Mouse (Mus musculus): ENCODE results near the gene Ankar.

Ankar gene

GRCm38 (mm10) chr1:72710753-72711653, 10.6 kb upstream of the Ankar start, which contains the start of gene Rpl37a:
TSS of gene Rpl37a (plus strand) at chr1:72711290.
- DNase-seq: peak; percentile 96

GRCm38 (mm10) chr1:72707525-72707924, 7.1 kb upstream of the Ankar start:
- DNase-seq: no peak

GRCm38 (mm10) chr1:72698651-72699050, 1.7 kb downstream of the Ankar start:
- DNase-seq: no peak

GRCm38 (mm10) chr1:72696256-72696655, 4.1 kb downstream of the Ankar start:
- no peak for DNase-seq

DNA sequence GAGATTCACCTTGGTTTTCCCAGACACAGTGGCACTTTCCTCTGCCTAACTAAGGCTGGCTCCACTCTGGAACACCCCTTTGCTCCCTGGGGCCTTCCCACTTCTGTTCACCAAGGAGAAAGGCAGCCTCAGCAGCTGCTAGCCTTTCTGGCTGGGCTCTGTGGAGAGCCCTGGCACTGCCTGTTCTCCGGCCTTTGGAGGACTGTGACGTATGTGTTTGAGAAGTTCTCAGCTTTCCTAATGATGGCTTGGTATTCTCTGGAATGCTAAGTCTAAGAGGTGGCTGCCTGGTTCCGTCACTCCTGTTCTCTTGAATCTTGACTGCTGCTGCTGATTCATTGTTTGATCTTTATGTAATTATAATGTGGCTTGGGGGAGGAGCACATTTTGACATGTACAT, 27.3 kb downstream of the Ankar start:
- no peak for DNase-seq

GRCm38 (mm10) chr1:72640658-72641410, 59.5 kb downstream of the Ankar start:
- peak; percentile 73 for DNase-seq

DNA sequence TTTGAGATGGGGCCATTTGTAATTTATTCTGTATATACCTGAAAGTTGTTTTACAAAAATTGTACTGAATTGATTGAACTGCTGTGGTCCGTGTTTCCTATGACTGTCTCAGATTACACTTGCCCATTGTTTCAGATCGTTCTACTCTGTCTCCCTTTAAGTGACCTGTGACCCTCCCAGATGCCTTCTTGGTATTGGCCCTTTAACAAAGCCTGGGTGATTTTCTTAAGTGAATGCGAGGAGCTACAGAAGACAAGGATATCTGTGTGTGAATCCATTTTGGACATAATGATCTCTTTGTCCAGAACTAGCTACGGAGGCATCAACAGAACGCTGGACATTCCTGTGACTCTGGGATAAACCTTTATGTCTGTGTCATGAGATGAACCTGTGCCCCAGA, 65.2 kb downstream of the Ankar start:
- DNase-seq: no peak

GRCm38 (mm10) chr1:72612172-72612571, 88.2 kb downstream of the Ankar start:
- DNase-seq: no peak

DNA sequence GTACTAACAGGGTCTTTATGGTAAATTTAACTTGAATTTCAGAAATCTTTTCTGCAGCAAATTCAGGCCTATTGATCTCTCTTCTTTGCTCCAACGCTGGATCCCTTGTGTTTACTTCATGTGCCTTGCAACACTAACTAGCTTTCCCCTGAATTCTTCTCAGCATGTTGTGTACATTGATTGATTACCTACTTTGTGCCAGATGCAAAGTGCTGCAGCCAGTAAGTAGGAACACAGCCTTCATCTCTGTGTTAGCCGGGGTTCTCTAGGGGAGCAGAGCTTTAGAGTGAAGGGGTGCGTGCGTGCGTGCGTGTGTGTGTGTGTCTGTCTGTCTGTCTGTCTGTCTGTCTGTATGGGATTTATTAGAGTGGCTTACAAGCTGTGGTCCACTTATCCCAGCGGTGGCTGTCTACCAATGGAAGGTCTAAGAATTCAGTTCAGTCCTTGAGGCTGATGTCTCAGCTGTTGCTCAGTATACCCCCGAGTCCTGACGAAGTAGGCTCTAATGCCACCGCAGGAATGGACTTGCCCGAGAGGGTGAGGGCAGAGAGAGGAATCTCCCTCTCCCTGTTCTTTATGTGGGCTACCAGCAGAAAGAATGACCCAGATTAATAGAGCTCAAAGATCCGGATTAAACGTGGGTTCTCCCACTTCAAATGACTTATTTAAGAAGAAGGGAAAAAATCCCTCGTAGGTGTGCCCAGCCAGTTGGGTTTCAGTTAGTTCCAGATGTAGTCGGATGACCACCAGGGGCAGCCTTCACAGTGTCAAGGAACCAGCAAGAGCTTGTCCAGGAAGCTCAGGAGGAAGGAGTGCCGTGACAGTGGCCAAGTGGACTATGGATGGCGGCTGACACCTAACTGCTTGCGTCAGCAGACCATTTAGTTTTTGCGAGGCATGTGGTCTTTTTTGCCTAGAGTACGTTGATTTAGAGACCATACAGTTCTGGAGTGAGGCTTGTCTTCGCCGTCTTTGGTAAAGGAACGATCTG, 90.2 kb downstream of the Ankar start:
- DNase-seq: no peak

GRCm38 (mm10) chr1:72609129-72609528, 91.2 kb downstream of the Ankar start:
- no peak for DNase-seq

DNA sequence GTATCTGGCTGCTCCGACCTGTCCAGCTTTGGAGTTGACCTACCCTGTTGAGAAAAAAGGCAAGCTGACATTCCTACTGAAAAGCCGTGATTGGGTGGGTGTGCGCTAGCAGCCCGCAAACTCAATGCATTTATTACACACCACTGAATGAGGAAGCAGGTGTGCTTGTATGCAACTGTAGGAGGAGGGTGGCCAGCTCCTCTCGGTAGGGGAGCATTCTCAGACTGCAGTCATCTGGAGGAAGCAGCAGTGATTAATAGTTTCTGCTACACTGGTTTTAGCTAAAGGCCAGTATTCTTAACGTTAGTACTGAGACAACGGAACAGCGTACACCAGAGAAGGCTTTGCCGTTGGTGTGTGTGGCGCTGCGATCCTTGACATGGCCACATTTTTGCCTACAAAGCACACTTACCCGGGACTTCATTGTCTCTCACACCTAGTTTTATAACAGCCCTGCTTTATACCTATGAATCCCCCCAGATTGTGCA, 94.1 kb downstream of the Ankar start:
- no peak for DNase-seq

- no peak for DNase-seq
Observed at GRCm38 (mm10) chr1:72602803-72603202, 97.6 kb downstream of the Ankar start.

- no peak for DNase-seq
Observed at GRCm38 (mm10) chr1:72602186-72602585, 98.2 kb downstream of the Ankar start.

- no peak for DNase-seq
Observed at GRCm38 (mm10) chr1:72601233-72601632, 99.1 kb downstream of the Ankar start.

DNA sequence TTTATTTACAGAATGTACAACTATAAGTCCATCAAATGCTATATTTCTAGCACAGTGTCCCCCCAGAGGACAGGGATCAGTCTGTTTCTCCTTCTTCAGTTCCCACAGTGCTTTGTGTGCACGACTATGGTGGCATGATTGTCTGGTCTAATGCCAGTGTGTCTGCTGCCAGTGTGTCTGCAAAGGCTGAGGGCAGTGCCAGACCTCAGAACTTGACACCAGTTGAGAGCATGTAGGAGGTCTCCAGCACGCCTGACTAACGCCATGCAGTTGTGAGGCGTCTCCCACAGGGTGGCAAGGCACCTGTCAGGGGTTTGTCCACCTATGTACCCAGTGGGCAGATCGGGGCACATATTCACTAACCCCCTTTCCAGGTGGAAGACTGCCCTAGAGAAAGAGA, 99.6 kb downstream of the Ankar start:
- DNase-seq: no peak

GRCm38 (mm10) chr1:72599146-72600101, 101.0 kb downstream of the Ankar start:
- DNase-seq: no peak

- DNase-seq: no peak
Observed at GRCm38 (mm10) chr1:72596231-72596630, 104.1 kb downstream of the Ankar start.

GRCm38 (mm10) chr1:72595686-72596085, 104.7 kb downstream of the Ankar start:
- no peak for DNase-seq

- DNase-seq: peak; percentile 71
Observed at GRCm38 (mm10) chr1:72593340-72593951, 106.9 kb downstream of the Ankar start.

Data from right cerebral cortex, postnatal 25 days (tissue).